Mouse (Mus musculus) embryonic facial prominence, embryonic 12.5 days (tissue): Measurements from ENCODE around the gene Ubr1. TPM values are rescaled to one million over a fixed set of nuclear protein-coding genes. Genes with fewer than 3 reads are reported as not detected.

Experiments used
- ATAC-seq: fragments of 200-750 bp; cut with Nextera tagmentation; 2 replicates; pipeline ENCODE4 v1.8.0; 2017; ENCODE audit not compliant: insufficient number of reproducible peaks, insufficient read depth, low FRiP score, low TSS enrichment
- H3K27ac ChIP-seq: fragments of 300-500 bp; sonication (generic); 2 replicates; pipeline ENCODE4 v1.5.1; 2016; ENCODE audit warnings: mild to moderate bottlenecking
- H3K27me3 ChIP-seq: fragments of 300-500 bp; sonication (generic); 2 replicates; pipeline ENCODE4 v1.6.1; 2016; ENCODE audit warnings: mild to moderate bottlenecking, moderate library complexity
- H3K36me3 ChIP-seq: fragments of 300-500 bp; sonication (generic); 2 replicates; pipeline ENCODE4 v1.6.1; 2016; ENCODE audit warnings: mild to moderate bottlenecking
- H3K4me1 ChIP-seq: fragments of 300-500 bp; sonication (generic); 2 replicates; pipeline ENCODE4 v1.6.1; 2016
- H3K4me2 ChIP-seq: fragments of 300-500 bp; sonication (generic); replicated peaks from 2 replicates; pipeline ENCODE4 v1.6.1; 2016; ENCODE audit warnings: mild to moderate bottlenecking, moderate library complexity
- H3K4me3 ChIP-seq: fragments of 300-500 bp; sonication (generic); 2 replicates; pipeline ENCODE4 v1.5.1; 2016; ENCODE audit warnings: mild to moderate bottlenecking
- H3K9ac ChIP-seq: fragments of 300-500 bp; sonication (generic); 2 replicates; pipeline ENCODE4 v1.6.1; 2016; ENCODE audit warnings: mild to moderate bottlenecking, moderate library complexity
- H3K9me3 ChIP-seq: fragments of 300-500 bp; sonication (generic); 2 replicates; pipeline ENCODE4 v1.6.1; 2016; ENCODE audit warnings: mild to moderate bottlenecking, moderate library complexity
- WGBS: fragments of 180-500 bp; shearing (Covaris S2); methylation state at CpG from one replicate; pipeline ENCODE4 v1.1.7; 2016; 5-methylcytosine and 5-hydroxymethylcytosine counted together
- polyA plus RNA-seq: library from polyadenylated mRNA; unstranded; fragments of >200 nt; fragmentation: Nextera tagmentation; extraction: Ambion mirVana; gene quantifications from 2 replicates; pipeline ENCODE4 v1.2.1, GENCODE M21; 2016

The Ubr1 gene
- polyA plus RNA-seq = 28.5 and 29.3 TPM in 2 replicates

DNA sequence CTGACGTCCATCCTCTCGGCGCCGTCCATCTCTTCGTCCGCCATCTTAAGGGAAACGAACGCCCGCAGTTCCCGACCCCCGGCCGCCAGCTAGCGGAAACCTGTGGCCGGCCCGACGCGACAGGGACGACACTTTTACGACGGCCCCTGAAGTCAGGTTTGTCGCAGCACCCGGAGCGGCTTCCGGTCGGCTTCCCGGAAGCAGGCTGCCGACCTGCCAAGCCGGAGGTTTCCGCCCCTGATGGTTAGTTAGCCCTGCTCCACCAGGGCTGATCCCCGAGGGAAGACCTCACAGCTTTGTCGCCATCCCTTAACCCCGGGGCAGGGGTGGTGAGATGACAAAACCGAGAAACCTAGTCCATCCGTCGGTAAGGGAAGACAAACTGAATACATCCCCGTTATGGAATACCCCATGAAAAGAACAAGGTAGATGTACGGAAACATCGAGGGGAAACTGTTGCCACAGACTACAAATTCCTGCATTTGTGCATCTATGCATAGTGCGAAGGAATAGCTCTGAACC lies at the start of gene Ubr1:
TSS of gene Ubr1 (minus strand) at position 157 of the 522 bp plus-strand sequence.
- peak within 1 kb of the TSS; percentile 66 for H3K4me3 ChIP-seq
- 0 out of 2 replicates have a peak, but pooled peaks cover 4% of the 10 kb centered on the region for H3K4me1 ChIP-seq
- H3K27ac ChIP-seq = peak within 1 kb of the TSS; percentile 58
- whole genome bisulfite sequencing = under 1% methylated on average over 39 of the region's 39 CpGs
- H3K9me3 ChIP-seq = no peaks in the 10 kb centered on the region
- H3K27me3 ChIP-seq = no peaks in the 10 kb centered on the region
- H3K36me3 ChIP-seq = no peaks in the 10 kb centered on the region
- H3K9ac ChIP-seq = peak within 1 kb of the TSS; percentile 66
- peak within 1 kb of the TSS; percentile 59 for H3K4me2 ChIP-seq
- ATAC-seq = peak; percentile 72; the same call in 1 of the 2 replicates

DNA sequence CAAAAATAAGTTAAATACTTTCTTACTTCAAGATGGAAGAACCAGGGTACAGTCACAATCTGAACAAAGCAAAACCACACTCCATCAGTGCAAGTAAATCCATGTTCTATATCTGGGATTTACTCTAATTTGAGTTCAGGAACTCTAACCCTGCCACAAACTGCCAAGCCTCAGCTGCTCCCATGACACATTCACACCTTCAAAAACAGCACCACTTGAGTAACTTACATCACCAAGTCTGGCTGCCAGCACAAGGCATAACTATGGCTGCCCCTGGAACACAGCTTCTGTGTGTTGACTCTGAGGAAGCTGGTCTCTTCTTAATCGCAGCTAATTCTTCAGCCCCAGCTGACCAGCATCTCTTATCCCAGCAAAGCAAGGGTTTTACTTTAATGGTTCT lies 46.6 kb upstream of the Ubr1 start:
- Histone ChIP-seq H3K27ac (no peak overlapping the region), H3K36me3 (peaks cover 25% of the 10 kb centered on the region), H3K27me3 (no peaks in the 10 kb centered on the region), H3K9ac (no peak overlapping the region), H3K4me3 (no peak overlapping the region), H3K4me1 (no peaks in the 10 kb centered on the region), H3K9me3 (no peaks in the 10 kb centered on the region), H3K4me2 (no peak overlapping the region)
- WGBS = 85% methylated on average over 1 of the region's 1 CpGs
- no peak for ATAC-seq

DNA sequence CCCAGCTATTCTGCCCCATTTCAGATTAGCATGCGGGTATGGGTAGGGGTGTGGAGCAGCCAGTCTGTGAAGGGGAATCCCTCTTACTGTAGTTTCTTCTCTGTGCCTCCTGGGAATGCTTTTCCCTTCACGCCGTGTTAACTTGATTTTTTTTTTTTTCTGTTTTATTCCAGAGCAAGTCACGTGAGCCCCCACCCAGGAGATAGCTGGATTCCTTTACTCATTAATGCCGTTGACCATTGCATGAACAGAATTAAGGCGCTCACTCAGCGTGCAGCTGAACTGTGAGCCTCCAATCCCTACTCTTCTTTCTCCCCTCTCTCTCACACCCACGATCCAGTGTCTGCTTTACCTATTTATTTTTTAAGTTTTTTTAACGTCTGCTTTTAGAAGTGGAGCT lies 45.7 kb upstream of the Ubr1 start:
- Histone ChIP-seq H3K4me2 (no peak overlapping the region), H3K9ac (no peak overlapping the region), H3K9me3 (no peaks in the 10 kb centered on the region), H3K4me3 (no peak overlapping the region), H3K4me1 (no peaks in the 10 kb centered on the region), H3K27ac (no peak overlapping the region), H3K36me3 (peaks cover 25% of the 10 kb centered on the region), H3K27me3 (no peaks in the 10 kb centered on the region)
- ATAC-seq = no peak
- WGBS = 86% methylated on average over 9 of the region's 9 CpGs

DNA sequence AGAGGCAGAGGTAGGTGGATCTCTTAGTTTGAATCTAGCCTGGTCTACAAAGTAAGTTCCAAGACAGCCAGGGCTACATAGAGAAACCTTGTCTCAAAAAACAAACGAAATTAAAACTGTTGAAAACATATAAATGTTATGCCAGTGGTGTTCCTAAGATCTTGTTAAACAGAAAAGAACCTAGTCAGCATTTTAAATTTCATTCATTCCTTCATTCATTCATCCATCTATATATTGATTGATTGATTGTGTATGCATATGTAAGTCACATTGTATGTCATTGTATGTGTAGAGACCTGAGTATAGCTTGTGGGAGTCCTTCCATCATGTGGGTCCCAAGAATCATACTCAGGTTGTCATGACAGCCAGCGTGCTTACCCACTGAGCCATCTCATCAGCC lies 45.0 kb upstream of the Ubr1 start:
- ATAC-seq = no peak
- Histone ChIP-seq H3K27me3 (no peaks in the 10 kb centered on the region), H3K4me1 (no peaks in the 10 kb centered on the region), H3K4me3 (no peak overlapping the region), H3K9ac (no peak overlapping the region), H3K27ac (no peak overlapping the region), H3K4me2 (no peak overlapping the region), H3K9me3 (no peaks in the 10 kb centered on the region), H3K36me3 (peaks cover 25% of the 10 kb centered on the region)
- 76% methylated on average over 2 of the region's 2 CpGs for WGBS

DNA sequence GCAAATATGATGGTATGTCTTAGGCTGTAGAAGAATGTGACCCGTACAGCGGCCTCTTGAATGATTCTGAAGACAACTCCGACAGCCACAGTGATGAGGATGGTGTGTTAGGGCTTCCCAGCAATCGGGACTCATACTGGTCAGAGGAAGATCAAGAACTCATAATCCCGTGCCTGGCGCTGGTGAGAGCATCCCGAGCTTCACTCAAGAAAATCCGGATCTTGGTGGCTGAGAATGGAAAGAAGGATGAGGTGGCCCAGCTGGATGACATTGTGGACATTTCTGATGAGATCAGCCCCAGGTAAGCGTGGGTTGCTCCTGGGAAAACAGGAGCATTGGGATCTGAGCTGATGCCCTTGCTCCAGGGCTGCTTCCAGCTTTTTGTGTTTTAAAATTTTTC lies 42.2 kb upstream of the Ubr1 start:
- no peak for ATAC-seq
- Histone ChIP-seq H3K4me2 (no peak overlapping the region), H3K27me3 (no peaks in the 10 kb centered on the region), H3K9me3 (no peaks in the 10 kb centered on the region), H3K27ac (no peak overlapping the region), H3K4me1 (peaks cover 7% of the 10 kb centered on the region), H3K4me3 (no peak overlapping the region), H3K36me3 (peaks cover 22% of the 10 kb centered on the region), H3K9ac (no peak overlapping the region)
- 92% methylated on average over 9 of the region's 9 CpGs for WGBS

DNA sequence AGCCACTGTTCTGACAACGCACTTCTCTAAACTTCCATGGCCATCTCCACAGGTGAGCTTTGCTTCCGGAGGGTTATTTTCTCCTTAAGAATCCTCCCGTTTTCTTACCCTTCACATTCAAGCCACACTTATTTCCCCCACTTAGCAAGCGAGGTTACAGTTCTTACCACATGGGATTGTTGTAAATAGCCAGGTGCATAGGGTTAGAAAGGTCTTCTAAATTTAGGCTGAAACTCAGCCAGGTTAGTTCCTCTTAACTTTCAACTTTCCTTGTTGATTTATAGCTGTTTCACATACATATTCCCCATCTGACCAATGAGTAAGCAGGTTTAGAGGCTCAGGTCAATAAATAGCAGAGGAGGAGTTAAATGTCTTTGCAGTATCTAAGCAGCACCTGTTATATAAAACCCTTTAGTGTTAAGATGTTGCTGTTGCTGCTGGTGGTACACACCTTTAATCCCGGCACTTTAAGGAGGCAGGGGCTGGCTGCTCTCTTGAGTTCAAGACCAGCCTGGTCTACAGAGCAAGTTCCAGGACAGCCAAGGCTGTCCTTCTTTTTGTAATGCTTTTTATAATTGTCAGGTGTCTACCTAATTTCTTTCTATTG lies 38.7 kb upstream of the Ubr1 start:
- H3K36me3 ChIP-seq = peaks cover 9% of the 10 kb centered on the region
- peaks cover 7% of the 10 kb centered on the region for H3K4me1 ChIP-seq
- ATAC-seq = no peak
- H3K4me2 ChIP-seq = peak overlapping the region; percentile 78
- peak overlapping the region; percentile 69 for H3K9ac ChIP-seq
- H3K4me3 ChIP-seq = peak overlapping the region; percentile 84
- WGBS = 27% methylated on average over 5 of the region's 5 CpGs
- H3K27ac ChIP-seq = no peak overlapping the region
- no peaks in the 10 kb centered on the region for H3K9me3 ChIP-seq
- no peaks in the 10 kb centered on the region for H3K27me3 ChIP-seq

DNA sequence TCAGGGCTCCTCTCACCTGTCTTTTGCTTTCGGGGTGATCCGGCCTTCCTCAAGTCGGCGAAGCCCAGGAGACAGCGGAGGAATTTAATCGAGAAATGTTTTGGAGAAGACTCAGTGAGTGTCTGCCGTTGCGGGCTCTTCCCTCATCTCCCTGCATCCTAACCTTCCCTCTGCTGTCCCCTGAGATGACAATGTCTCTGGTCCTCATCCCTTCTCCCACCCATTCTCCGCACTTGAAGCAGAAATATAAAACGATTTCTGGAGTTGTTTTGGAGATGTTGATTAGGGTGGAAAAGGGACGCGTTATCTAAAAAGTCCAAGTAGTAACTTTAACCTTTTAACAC lies 38.1 kb upstream of the Ubr1 start:
- H3K4me2 ChIP-seq = peak overlapping the region; percentile 78
- WGBS = 1% methylated on average over 12 of the region's 12 CpGs
- peak overlapping the region; percentile 84 for H3K4me3 ChIP-seq
- no peak overlapping the region for H3K27ac ChIP-seq
- 0 out of 2 replicates have a peak, but pooled peaks have one; percentile 7 for ATAC-seq
- no peaks in the 10 kb centered on the region for H3K27me3 ChIP-seq
- peaks cover 7% of the 10 kb centered on the region for H3K4me1 ChIP-seq
- H3K9me3 ChIP-seq = no peaks in the 10 kb centered on the region
- H3K36me3 ChIP-seq = peaks cover 9% of the 10 kb centered on the region
- peak overlapping the region; percentile 69 for H3K9ac ChIP-seq

DNA sequence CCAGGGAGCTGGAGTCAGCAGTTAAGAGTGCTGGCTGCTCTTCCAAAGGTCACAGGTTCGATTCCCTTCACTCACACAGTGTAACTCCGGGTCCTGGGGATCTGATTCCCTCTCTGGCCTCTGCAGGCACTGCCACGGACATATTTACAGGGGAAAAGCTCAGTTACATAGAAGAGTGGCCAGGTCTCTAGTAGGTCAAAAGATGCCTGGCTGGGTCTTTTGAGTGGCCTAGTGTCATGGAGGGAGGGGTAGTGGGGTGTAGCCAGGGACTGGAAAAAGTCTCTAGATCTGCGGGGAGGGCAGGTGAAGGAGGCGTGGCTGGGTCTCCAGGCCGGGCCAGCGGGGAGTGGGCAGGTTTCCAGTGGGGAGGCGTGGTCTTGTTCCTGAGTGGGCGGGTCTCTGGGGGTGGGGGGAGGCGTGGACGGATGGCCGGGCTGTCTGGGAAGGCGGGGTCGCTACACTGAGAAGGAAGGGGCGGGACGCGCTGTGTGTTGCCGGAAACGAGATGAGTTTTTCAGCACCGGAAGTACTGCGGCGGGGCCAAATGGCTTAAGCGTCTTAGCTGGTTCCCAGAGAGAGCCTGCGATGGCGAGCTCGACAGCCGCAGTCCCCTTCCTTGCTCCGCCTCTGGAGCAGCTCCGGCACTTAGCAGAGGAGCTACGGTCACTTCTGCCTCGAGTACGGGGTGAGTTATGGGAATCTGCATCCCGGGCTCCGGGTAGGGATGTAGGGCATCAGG lies 37.6 kb upstream of the Ubr1 start, which contains the start of gene Ccndbp1:
TSS of gene Ccndbp1 (plus strand) at position 479 of the 739 bp plus-strand sequence.
- ATAC-seq = peak; percentile 93
- H3K27ac ChIP-seq = 0 out of 2 replicates have a peak within 1 kb of the TSS, but pooled peaks have one; percentile 4
- H3K36me3 ChIP-seq = peaks cover 9% of the 10 kb centered on the region
- H3K4me2 ChIP-seq = peak within 1 kb of the TSS; percentile 78
- whole genome bisulfite sequencing = 2% methylated on average over 34 of the region's 34 CpGs
- H3K4me1 ChIP-seq = peaks cover 7% of the 10 kb centered on the region
- H3K9me3 ChIP-seq = no peaks in the 10 kb centered on the region
- peak within 1 kb of the TSS; percentile 69 for H3K9ac ChIP-seq
- peak within 1 kb of the TSS; percentile 84 for H3K4me3 ChIP-seq
- no peaks in the 10 kb centered on the region for H3K27me3 ChIP-seq

DNA sequence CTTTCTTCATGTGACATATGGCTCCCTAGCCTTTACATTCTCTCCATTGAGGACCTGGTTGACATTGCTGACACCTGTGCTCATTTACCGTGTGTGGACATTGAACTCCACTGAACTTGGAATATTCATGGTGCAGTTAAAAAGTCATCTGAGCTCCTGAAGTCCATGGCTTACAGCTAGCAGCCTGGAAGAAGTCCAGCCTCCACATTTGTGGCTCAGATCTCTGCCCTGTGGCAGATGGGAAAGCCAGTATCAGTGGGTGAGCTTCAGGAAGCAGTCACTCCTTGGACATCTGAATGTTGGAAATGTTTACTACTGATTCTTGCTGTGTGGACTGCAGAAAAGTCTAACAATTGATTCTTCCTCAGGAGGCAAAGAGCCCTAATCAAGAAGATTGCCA lies 36.5 kb upstream of the Ubr1 start:
- Histone ChIP-seq H3K9me3 (no peaks in the 10 kb centered on the region), H3K27me3 (no peaks in the 10 kb centered on the region), H3K4me2 (no peak overlapping the region), H3K4me3 (no peak overlapping the region), H3K9ac (no peak overlapping the region), H3K27ac (no peak overlapping the region), H3K4me1 (peaks cover 7% of the 10 kb centered on the region), H3K36me3 (no peaks in the 10 kb centered on the region)
- WGBS = 85% methylated on average over 1 of the region's 1 CpGs
- no peak for ATAC-seq

DNA sequence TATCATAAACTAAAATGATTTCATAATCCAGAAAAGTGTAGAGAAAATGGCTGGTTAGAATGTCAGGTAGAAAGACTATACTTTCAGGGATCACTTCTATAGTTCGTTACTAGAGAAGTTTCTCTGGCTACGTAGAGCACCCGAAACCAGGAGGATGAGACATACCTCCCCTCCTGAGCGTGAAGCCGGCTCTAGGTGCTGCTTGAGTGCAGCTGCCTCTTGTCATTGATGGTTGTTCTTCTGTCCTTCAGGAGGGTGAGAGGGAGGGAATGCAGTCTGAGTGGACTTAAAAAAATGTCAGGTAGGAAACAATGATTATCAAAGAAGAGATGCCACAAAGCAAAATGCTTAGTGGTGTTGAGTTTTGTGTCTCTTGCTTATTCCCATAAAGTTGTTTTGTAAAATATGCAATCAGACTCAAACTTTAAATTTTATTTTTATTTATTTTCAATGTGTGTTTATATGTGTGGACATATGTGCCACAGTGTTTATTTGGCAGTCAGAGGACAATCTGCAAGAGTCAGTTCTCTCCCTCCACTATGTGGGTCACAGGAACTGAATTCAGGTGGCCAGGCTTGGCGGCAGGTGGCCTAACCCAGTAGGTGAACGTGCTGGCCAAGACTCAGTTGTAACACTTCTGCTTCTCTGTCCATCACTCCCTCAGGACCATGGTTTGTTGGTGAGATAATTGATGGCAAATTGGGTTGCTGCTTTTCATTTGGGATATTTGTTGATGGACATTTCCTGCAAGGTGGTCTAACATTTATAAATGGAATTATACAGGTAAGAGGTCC lies 33.7 kb upstream of the Ubr1 start:
- Histone ChIP-seq H3K9ac (no peak overlapping the region), H3K36me3 (no peaks in the 10 kb centered on the region), H3K4me1 (peaks cover 5% of the 10 kb centered on the region), H3K27ac (no peak overlapping the region), H3K9me3 (no peaks in the 10 kb centered on the region), H3K4me3 (no peak overlapping the region), H3K4me2 (no peak overlapping the region), H3K27me3 (no peaks in the 10 kb centered on the region)
- WGBS = 83% methylated on average over 7 of the region's 7 CpGs
- ATAC-seq = no peak

DNA sequence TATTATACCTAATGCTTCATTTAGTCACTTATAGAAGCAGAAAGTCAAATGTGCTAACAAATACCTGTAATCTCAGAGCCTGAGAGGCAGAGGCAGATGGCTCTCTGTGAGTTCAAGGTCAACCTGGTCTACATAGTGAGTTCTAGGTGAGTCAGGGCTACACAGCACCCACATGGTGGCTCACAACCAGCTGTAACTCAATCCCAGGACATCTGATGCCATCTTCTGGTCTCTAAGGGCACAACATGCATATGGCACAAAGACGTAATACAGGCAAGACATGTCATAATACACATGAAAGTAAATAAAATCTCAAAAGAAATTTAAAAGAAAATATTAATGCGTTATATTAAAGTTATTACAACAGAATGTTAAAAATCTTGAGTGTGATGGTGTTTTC lies 33.1 kb upstream of the Ubr1 start:
- WGBS = 73% methylated on average over 2 of the region's 2 CpGs
- ATAC-seq = no peak
- Histone ChIP-seq H3K4me2 (no peak overlapping the region), H3K9ac (no peak overlapping the region), H3K4me3 (no peak overlapping the region), H3K9me3 (no peaks in the 10 kb centered on the region), H3K36me3 (no peaks in the 10 kb centered on the region), H3K4me1 (no peaks in the 10 kb centered on the region; the same call in 1 of the 2 replicates), H3K27ac (no peak overlapping the region), H3K27me3 (no peaks in the 10 kb centered on the region)
